Mouse (Mus musculus): ENCODE results near the gene Il31. TPM values are rescaled to one million over a fixed set of nuclear protein-coding genes. Genes with fewer than 3 reads are reported as not detected.
A peak's percentile ranks its signal among the peaks of the same experiment; 100 is the strongest.

The Il31 gene
- polyA plus RNA-seq, 1 experiment: not detected

DNA sequence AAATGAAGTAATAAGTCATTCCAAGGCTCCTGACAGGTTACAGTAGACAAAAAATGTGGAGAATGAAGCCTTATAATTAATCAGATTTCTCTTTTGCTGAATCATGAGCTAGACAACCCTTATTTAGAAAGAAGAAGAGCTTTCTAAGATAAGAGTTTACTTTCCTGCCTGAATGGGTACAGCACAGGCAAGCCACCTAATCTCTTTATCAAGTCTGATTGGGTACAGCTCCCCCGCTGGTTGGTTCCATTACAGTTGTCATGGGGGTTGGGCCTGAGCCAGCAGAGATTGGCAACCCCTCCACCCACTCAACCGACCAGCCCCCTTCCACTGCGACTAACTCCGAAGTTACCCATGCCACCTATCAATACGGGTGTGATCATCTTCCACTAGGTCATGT is 27.9 kb downstream of the Il31 start:
- H3K27me3 ChIP-seq (ENCODE audit: control insufficient read depth, insufficient read depth, low read length): no peaks in the 10 kb centered on the region
- no peak for DNase-seq
- no peak for TF ChIP-seq CTCF (IDR thresholded peaks at IDR 0.05; ENCODE audit: borderline replicate concordance, control insufficient read depth, extremely low read depth, insufficient read depth, low read length, poor library complexity)
- TF ChIP-seq POLR2A (IDR thresholded peaks at IDR 0.05; ENCODE audit: control insufficient read depth, extremely low read depth, insufficient read depth, low read length, poor library complexity): no peak
- WGBS: 86% methylated on average over 5 of the region's 5 CpGs
- H3K4me1 ChIP-seq (replicated peaks; ENCODE audit: control insufficient read depth, insufficient read depth, low read length): no peaks in the 10 kb centered on the region
- H3K36me3 ChIP-seq (ENCODE audit: control insufficient read depth, insufficient read depth, low read length): no peaks in the 10 kb centered on the region
- H3K4me3 ChIP-seq (ENCODE audit: control insufficient read depth, insufficient read depth, low read length): no peak overlapping the region
- no peak overlapping the region for H3K27ac ChIP-seq (ENCODE audit: control insufficient read depth, insufficient read depth, low read length)

- Histone ChIP-seq H3K4me3 (ENCODE audit: control insufficient read depth, insufficient read depth, low read length) (no peak overlapping the region), H3K4me1 (replicated peaks; ENCODE audit: control insufficient read depth, insufficient read depth, low read length) (peaks cover 8% of the 10 kb centered on the region), H3K36me3 (ENCODE audit: control insufficient read depth, insufficient read depth, low read length) (peaks cover 49% of the 10 kb centered on the region), H3K27me3 (ENCODE audit: control insufficient read depth, insufficient read depth, low read length) (no peaks in the 10 kb centered on the region), H3K27ac (ENCODE audit: control insufficient read depth, insufficient read depth, low read length) (no peak overlapping the region)
- DNase-seq: no peak
- 88% methylated on average over 7 of the region's 7 CpGs for WGBS
- no peak for TF ChIP-seq POLR2A (IDR thresholded peaks at IDR 0.05; ENCODE audit: control insufficient read depth, extremely low read depth, insufficient read depth, low read length, poor library complexity)
- TF ChIP-seq CTCF (IDR thresholded peaks at IDR 0.05; ENCODE audit: borderline replicate concordance, control insufficient read depth, extremely low read depth, insufficient read depth, low read length, poor library complexity): no peak
Measured at GRCm38 (mm10) chr5:123451886-123452285, 37.4 kb downstream of the Il31 start.

GRCm38 (mm10) chr5:123444849-123445334 is 44.4 kb downstream of the Il31 start:
- no peak overlapping the region for H3K4me3 ChIP-seq (ENCODE audit: control insufficient read depth, insufficient read depth, low read length)
- H3K36me3 ChIP-seq (ENCODE audit: control insufficient read depth, insufficient read depth, low read length): peaks cover 48% of the 10 kb centered on the region
- H3K27me3 ChIP-seq (ENCODE audit: control insufficient read depth, insufficient read depth, low read length): no peaks in the 10 kb centered on the region
- WGBS: 95% methylated on average over 5 of the region's 5 CpGs
- TF ChIP-seq POLR2A (IDR thresholded peaks at IDR 0.05; ENCODE audit: control insufficient read depth, extremely low read depth, insufficient read depth, low read length, poor library complexity) (no peak), CTCF (IDR thresholded peaks at IDR 0.05; ENCODE audit: borderline replicate concordance, control insufficient read depth, extremely low read depth, insufficient read depth, low read length, poor library complexity) (no peak)
- no peaks in the 10 kb centered on the region for H3K4me1 ChIP-seq (replicated peaks; ENCODE audit: control insufficient read depth, insufficient read depth, low read length)
- no peak overlapping the region for H3K27ac ChIP-seq (ENCODE audit: control insufficient read depth, insufficient read depth, low read length)
- DNase-seq: no peak

- peaks cover 39% of the 10 kb centered on the region for H3K36me3 ChIP-seq (ENCODE audit: control insufficient read depth, insufficient read depth, low read length)
- 73% methylated on average over 4 of the region's 4 CpGs for WGBS
- H3K4me1 ChIP-seq (replicated peaks; ENCODE audit: control insufficient read depth, insufficient read depth, low read length): no peaks in the 10 kb centered on the region
- H3K27ac ChIP-seq (ENCODE audit: control insufficient read depth, insufficient read depth, low read length): no peak overlapping the region
- peak; percentile 55 for DNase-seq
- H3K4me3 ChIP-seq (ENCODE audit: control insufficient read depth, insufficient read depth, low read length): no peak overlapping the region
- TF ChIP-seq POLR2A (IDR thresholded peaks at IDR 0.05; ENCODE audit: control insufficient read depth, extremely low read depth, insufficient read depth, low read length, poor library complexity): no peak
- TF ChIP-seq CTCF (IDR thresholded peaks at IDR 0.05; ENCODE audit: borderline replicate concordance, control insufficient read depth, extremely low read depth, insufficient read depth, low read length, poor library complexity): no peak
- H3K27me3 ChIP-seq (ENCODE audit: control insufficient read depth, insufficient read depth, low read length): no peaks in the 10 kb centered on the region
Measured at GRCm38 (mm10) chr5:123444069-123444468, 45.2 kb downstream of the Il31 start.

DNA sequence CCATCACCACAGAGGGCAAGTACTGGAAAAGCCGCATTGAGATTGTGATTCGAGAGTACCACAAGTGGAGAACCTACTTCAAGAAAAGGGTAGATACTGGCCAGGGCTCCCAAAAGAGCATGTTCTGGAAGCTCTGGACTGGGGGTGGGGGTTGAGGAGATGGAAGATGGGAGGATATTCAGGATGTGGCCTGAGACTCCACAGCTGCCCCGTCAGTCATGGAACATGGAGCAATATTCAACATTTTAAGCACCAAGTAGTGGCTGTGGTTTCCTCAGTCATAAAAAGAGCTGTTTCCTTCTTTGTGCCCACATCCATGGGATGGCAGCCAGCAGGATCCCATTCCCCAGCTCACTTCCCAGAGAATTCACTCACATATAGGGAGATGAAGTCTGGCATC is 47.0 kb downstream of the Il31 start:
- no peaks in the 10 kb centered on the region for H3K4me1 ChIP-seq (replicated peaks; ENCODE audit: control insufficient read depth, insufficient read depth, low read length)
- no peaks in the 10 kb centered on the region for H3K27me3 ChIP-seq (ENCODE audit: control insufficient read depth, insufficient read depth, low read length)
- peaks cover 28% of the 10 kb centered on the region for H3K36me3 ChIP-seq (ENCODE audit: control insufficient read depth, insufficient read depth, low read length)
- no peak overlapping the region for H3K4me3 ChIP-seq (ENCODE audit: control insufficient read depth, insufficient read depth, low read length)
- TF ChIP-seq POLR2A (IDR thresholded peaks at IDR 0.05; ENCODE audit: control insufficient read depth, extremely low read depth, insufficient read depth, low read length, poor library complexity): no peak
- no peak for TF ChIP-seq CTCF (IDR thresholded peaks at IDR 0.05; ENCODE audit: borderline replicate concordance, control insufficient read depth, extremely low read depth, insufficient read depth, low read length, poor library complexity)
- DNase-seq: no peak
- 96% methylated on average over 3 of the region's 3 CpGs for WGBS
- no peak overlapping the region for H3K27ac ChIP-seq (ENCODE audit: control insufficient read depth, insufficient read depth, low read length)

- no peak for DNase-seq
- no peak overlapping the region for H3K4me3 ChIP-seq (ENCODE audit: control insufficient read depth, insufficient read depth, low read length)
- H3K36me3 ChIP-seq (ENCODE audit: control insufficient read depth, insufficient read depth, low read length): peaks cover 17% of the 10 kb centered on the region
- H3K27ac ChIP-seq (ENCODE audit: control insufficient read depth, insufficient read depth, low read length): no peak overlapping the region
- TF ChIP-seq CTCF (IDR thresholded peaks at IDR 0.05; ENCODE audit: borderline replicate concordance, control insufficient read depth, extremely low read depth, insufficient read depth, low read length, poor library complexity) (no peak), POLR2A (IDR thresholded peaks at IDR 0.05; ENCODE audit: control insufficient read depth, extremely low read depth, insufficient read depth, low read length, poor library complexity) (no peak)
- 89% methylated on average over 4 of the region's 4 CpGs for WGBS
- no peaks in the 10 kb centered on the region for H3K27me3 ChIP-seq (ENCODE audit: control insufficient read depth, insufficient read depth, low read length)
- H3K4me1 ChIP-seq (replicated peaks; ENCODE audit: control insufficient read depth, insufficient read depth, low read length): peaks cover 4% of the 10 kb centered on the region
Measured at GRCm38 (mm10) chr5:123440664-123441063, 48.6 kb downstream of the Il31 start.

GRCm38 (mm10) chr5:123439941-123440340 is 49.3 kb downstream of the Il31 start:
- H3K27ac ChIP-seq (ENCODE audit: control insufficient read depth, insufficient read depth, low read length): no peak overlapping the region
- H3K4me1 ChIP-seq (replicated peaks; ENCODE audit: control insufficient read depth, insufficient read depth, low read length): peaks cover 5% of the 10 kb centered on the region
- H3K4me3 ChIP-seq (ENCODE audit: control insufficient read depth, insufficient read depth, low read length): no peak overlapping the region
- WGBS: 97% methylated on average over 4 of the region's 4 CpGs
- peaks cover 12% of the 10 kb centered on the region for H3K36me3 ChIP-seq (ENCODE audit: control insufficient read depth, insufficient read depth, low read length)
- no peaks in the 10 kb centered on the region for H3K27me3 ChIP-seq (ENCODE audit: control insufficient read depth, insufficient read depth, low read length)
- TF ChIP-seq POLR2A (IDR thresholded peaks at IDR 0.05; ENCODE audit: control insufficient read depth, extremely low read depth, insufficient read depth, low read length, poor library complexity) (no peak), CTCF (IDR thresholded peaks at IDR 0.05; ENCODE audit: borderline replicate concordance, control insufficient read depth, extremely low read depth, insufficient read depth, low read length, poor library complexity) (no peak)
- no peak for DNase-seq
